Mouse (Mus musculus) embryonic fibroblast, embryonic 13.5 days (primary cell): Measurements from ENCODE around the gene Chst15. TPM values are rescaled to one million over a fixed set of nuclear protein-coding genes. Genes with fewer than 3 reads are reported as not detected.

ENCODE experiments used
- H3K27ac ChIP-seq: 2 replicates; pipeline ENCODE4 v1.5.1; 2012; ENCODE audit warnings: low read length, control low read depth, inconsistent platforms; ENCODE audit not compliant: insufficient read depth
- H3K4me1 ChIP-seq: 2 replicates; pipeline ENCODE4 v1.6.1; 2011; ENCODE audit warnings: low read length; ENCODE audit not compliant: control insufficient read depth, insufficient read depth
- H3K4me3 ChIP-seq: 2 replicates; pipeline ENCODE4 v1.5.1; 2011; ENCODE audit warnings: mild to moderate bottlenecking, control low read depth, low read length; ENCODE audit not compliant: insufficient read depth
- CTCF ChIP-seq: IDR thresholded peaks from 2 replicates; pipeline ENCODE4 v1.5.1; 2011; ENCODE audit warnings: mild to moderate bottlenecking, control low read depth, low read length, moderate library complexity, borderline replicate concordance; ENCODE audit not compliant: insufficient read depth
- POLR2A ChIP-seq: IDR thresholded peaks from 2 replicates; pipeline ENCODE4 v1.6.1; 2011; ENCODE audit warnings: low read depth, mild to moderate bottlenecking, control low read depth, low read length, moderate library complexity
- polyA plus RNA-seq: library from polyadenylated mRNA; stranded (reverse); fragments of >200 nt; gene quantifications from 2 replicates; pipeline ENCODE4 v1.2.4, GENCODE M21; 2011; ENCODE audit warnings: low read depth; ENCODE audit not compliant: missing spikeins, insufficient read length

Gene Chst15
- 10.9 and 12.9 TPM in 2 replicates for polyA plus RNA-seq

DNA sequence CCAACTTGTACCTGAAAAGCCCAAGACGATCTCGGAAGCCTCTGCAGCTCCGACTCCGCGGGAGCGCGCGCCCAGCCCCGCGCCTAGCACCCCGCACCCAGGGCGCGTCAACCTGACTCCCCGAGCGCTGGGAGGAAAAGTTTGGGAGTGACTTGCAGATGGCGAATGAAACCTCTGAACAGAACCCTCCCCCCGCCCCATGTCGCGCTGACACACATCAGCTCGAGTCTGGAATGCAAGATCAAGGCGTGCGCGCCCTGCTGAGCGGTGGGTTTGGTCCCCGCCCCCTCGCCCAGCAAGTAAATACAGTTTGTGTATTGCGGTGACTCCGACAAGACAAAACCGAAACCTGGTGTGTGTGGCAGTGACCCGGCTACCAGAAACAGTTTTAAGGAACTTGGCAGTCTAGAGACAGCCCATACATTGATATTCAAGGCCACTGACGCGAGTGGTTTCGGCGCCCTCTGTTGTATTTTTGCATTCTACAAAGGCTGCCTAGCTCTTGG, at the start of gene Chst15:
Chst15 (minus strand) TSS at position 193 of the 506 bp plus-strand sequence.
- peak; percentile 55 for TF ChIP-seq POLR2A
- no peak for TF ChIP-seq CTCF
- peak within 1 kb of the TSS; percentile 58 for H3K4me3 ChIP-seq
- H3K27ac ChIP-seq: peak within 1 kb of the TSS; percentile 0; the same call in 1 of the 2 replicates
- peaks cover 2% of the 10 kb centered on the region; the same call in 1 of the 2 replicates for H3K4me1 ChIP-seq

GRCm38 (mm10) chr7:132365703-132366384, 48.8 kb upstream of the Chst15 start:
- TF ChIP-seq CTCF (no peak), POLR2A (no peak)
- no peak overlapping the region for H3K4me3 ChIP-seq
- no peaks in the 10 kb centered on the region for H3K4me1 ChIP-seq
- no peak overlapping the region for H3K27ac ChIP-seq

- no peaks in the 10 kb centered on the region for H3K4me1 ChIP-seq
- TF ChIP-seq CTCF (no peak), POLR2A (no peak)
- H3K4me3 ChIP-seq: no peak overlapping the region
- no peak overlapping the region for H3K27ac ChIP-seq
Measured at GRCm38 (mm10) chr7:132365111-132365510, 48.1 kb upstream of the Chst15 start.

DNA sequence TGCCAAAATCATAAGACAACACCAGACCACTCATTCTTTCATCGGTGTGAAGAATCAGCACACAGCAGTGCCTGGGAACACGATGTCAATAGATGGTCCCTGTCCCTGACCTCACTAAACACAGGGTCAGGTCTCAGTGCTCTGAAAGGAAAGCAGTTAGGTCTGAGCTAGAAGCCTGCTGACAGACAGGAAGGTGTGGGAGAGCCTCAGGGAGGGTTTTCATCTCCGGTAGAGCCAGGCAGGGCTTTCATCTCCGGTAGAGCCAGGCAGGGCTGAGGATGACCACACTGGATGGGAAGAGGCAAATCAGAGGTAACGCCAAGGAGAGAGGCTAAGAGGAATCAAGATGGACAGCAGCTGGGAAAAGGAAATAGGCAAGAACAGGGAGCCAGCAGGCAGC, 47.5 kb upstream of the Chst15 start:
- TF ChIP-seq CTCF (no peak), POLR2A (no peak)
- H3K27ac ChIP-seq: no peak overlapping the region
- H3K4me1 ChIP-seq: no peaks in the 10 kb centered on the region
- H3K4me3 ChIP-seq: no peak overlapping the region

GRCm38 (mm10) chr7:132360336-132360735, 43.3 kb upstream of the Chst15 start:
- Histone ChIP-seq H3K4me3 (no peak overlapping the region), H3K4me1 (peaks cover 5% of the 10 kb centered on the region; the same call in 1 of the 2 replicates), H3K27ac (no peak overlapping the region)
- TF ChIP-seq POLR2A (no peak), CTCF (no peak)

- no peak overlapping the region for H3K4me3 ChIP-seq
- TF ChIP-seq CTCF: no peak
- TF ChIP-seq POLR2A: no peak
- H3K4me1 ChIP-seq: peaks cover 5% of the 10 kb centered on the region; the same call in 1 of the 2 replicates
- H3K27ac ChIP-seq: no peak overlapping the region
Measured at GRCm38 (mm10) chr7:132358709-132359108, 41.7 kb upstream of the Chst15 start.

DNA sequence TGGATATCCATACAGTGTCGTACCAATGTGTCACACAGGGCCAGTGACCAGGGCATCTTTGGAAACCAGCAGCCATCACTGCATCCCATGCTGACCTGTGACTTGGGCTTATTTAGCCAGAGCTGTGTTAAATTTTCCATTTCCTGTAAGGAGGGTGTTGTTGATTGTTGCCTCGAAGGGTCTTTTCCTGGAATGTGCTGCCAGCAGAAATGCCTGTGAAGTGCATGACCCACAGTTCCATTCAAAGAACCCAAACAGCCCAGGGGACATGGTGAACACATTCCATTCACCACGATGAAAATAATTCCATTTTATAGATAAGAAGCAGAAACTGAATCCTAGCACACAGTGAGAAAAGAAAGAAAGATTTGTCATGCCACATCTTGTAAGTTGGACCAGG, 41.2 kb upstream of the Chst15 start:
- H3K4me1 ChIP-seq: peaks cover 5% of the 10 kb centered on the region; the same call in 1 of the 2 replicates
- H3K27ac ChIP-seq: no peak overlapping the region
- no peak for TF ChIP-seq CTCF
- TF ChIP-seq POLR2A: no peak
- H3K4me3 ChIP-seq: no peak overlapping the region

GRCm38 (mm10) chr7:132357841-132358237, 40.8 kb upstream of the Chst15 start:
- no peak for TF ChIP-seq POLR2A
- no peak for TF ChIP-seq CTCF
- no peak overlapping the region for H3K27ac ChIP-seq

GRCm38 (mm10) chr7:132356881-132357840, 40.1 kb upstream of the Chst15 start:
- TF ChIP-seq POLR2A: no peak
- TF ChIP-seq CTCF: no peak
- H3K27ac ChIP-seq: no peak overlapping the region
- peaks cover 5% of the 10 kb centered on the region; the same call in 1 of the 2 replicates for H3K4me1 ChIP-seq

More at GRCm38 (mm10) chr7:132357841-132358237, 40.8 kb upstream of the Chst15 start:
- H3K4me1 ChIP-seq: peaks cover 5% of the 10 kb centered on the region; the same call in 1 of the 2 replicates
- no peak overlapping the region for H3K4me3 ChIP-seq

More at GRCm38 (mm10) chr7:132356881-132357840, 40.1 kb upstream of the Chst15 start:
- H3K4me3 ChIP-seq: no peak overlapping the region
